Mouse (Mus musculus): ENCODE data around the gene Shisa2. TPM values are rescaled to one million over a fixed set of nuclear protein-coding genes. Genes with fewer than 3 reads are reported as not detected.

Gene Shisa2
- 18.4 and 22.8 TPM in 2 replicates for polyA plus RNA-seq (2015; fragmentation: Nextera tagmentation; extraction: Ambion mirVana)

DNA sequence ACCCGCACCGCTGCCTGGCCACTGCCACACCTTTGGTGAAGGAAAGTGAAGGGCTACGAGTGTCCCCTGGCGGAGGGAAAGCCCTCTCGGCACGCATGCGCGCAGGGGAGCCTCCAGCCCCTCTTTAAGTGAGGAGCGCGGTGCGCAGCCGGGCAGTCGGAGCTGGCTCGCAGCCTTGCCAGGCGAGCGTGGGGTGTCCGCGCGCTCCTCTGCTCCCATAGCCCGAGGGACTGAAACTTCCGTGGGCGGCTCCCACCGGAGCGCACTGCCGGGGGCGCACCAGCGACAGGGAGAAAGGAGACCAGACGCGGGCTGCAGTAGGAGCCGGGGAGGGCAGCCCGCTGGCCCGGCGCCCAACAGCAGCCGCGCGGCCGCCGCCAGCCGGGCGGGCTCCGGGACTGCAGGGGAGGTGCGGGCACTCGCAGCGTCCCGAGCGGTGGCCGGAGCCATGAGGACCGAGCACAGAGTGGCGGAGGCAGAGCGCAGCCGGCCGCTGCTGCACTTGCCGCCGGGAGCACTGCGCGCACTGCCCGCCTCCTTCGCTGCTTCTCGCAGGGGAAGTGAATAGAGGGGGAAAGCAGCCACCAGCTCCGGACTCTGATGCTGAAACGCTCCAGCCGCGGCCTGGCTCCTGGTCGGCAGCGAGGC, at the start of gene Shisa2:
TSS of gene Shisa2 (plus strand) at position 151 of the 648 bp plus-strand sequence.
- H3K4me3 ChIP-seq = peak within 1 kb of the TSS; percentile 62
- H3K36me3 ChIP-seq = no peaks in the 10 kb centered on the region
- no peaks in the 10 kb centered on the region for H3K9me3 ChIP-seq
- peak within 1 kb of the TSS; percentile 84 for H3K27ac ChIP-seq (replicated peaks)
- H3K4me1 ChIP-seq = peaks cover 44% of the 10 kb centered on the region
- peak within 1 kb of the TSS; percentile 65 for H3K9ac ChIP-seq (replicated peaks)
- peaks cover 6% of the 10 kb centered on the region for H3K27me3 ChIP-seq
- under 1% methylated on average over 60 of the region's 65 CpGs for WGBS
- ATAC-seq (replicated peaks) = peak; percentile 85
- peak within 1 kb of the TSS; percentile 86 for H3K4me2 ChIP-seq (replicated peaks)

DNA sequence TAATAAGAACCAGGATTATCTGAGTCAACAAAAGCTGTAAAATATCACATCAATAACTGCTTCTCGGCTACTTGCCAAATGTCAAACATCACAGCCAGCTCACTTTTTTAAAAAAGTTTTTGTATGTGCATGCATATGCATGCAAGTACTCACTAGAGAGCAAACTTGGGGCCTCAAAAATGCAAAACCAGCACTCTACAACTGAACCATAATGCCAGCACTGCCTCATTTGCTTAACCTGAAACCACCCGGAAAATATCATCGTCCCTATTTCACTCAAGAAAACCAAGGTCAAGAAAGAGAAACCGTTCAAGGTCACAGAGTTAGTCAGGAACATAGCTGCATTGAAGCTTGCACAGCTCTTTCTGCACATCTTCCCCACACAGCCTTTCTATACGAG, 48.7 kb upstream of the Shisa2 start:
- Histone ChIP-seq H3K36me3 (peaks cover 35% of the 10 kb centered on the region), H3K27ac (replicated peaks) (no peak overlapping the region), H3K27me3 (no peaks in the 10 kb centered on the region), H3K4me1 (no peaks in the 10 kb centered on the region), H3K4me3 (no peak overlapping the region), H3K9me3 (no peaks in the 10 kb centered on the region), H3K4me2 (replicated peaks) (no peak overlapping the region), H3K9ac (replicated peaks) (no peak overlapping the region)
- no peak for ATAC-seq (replicated peaks)
- 91% methylated on average over 5 of the region's 5 CpGs for WGBS

DNA sequence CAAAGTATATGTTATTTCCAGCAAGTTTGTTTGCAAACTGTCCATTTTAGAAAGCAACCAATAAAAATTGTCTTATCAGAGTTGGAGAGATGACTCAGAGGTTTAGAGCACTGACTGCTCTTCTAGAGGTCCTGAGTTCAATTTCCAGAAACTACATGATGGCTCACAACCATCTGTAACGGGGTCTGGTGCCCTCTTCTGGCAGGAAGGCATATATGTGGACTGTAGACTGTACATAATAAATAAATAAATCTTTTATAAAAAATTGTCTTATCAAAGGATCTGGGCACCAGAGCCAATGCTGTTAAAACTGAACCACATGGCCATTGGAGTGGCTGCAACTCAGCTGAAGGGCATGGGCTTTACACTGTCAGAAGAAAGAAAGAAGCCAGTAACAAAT, 34.5 kb upstream of the Shisa2 start:
- no peak for ATAC-seq (replicated peaks)
- peaks cover 49% of the 10 kb centered on the region for H3K36me3 ChIP-seq
- H3K27me3 ChIP-seq = no peaks in the 10 kb centered on the region
- 76% methylated on average over 1 of the region's 1 CpGs for WGBS
- no peaks in the 10 kb centered on the region for H3K9me3 ChIP-seq
- H3K9ac ChIP-seq (replicated peaks) = no peak overlapping the region
- no peak overlapping the region for H3K27ac ChIP-seq (replicated peaks)
- no peak overlapping the region for H3K4me3 ChIP-seq
- no peak overlapping the region for H3K4me2 ChIP-seq (replicated peaks)
- no peaks in the 10 kb centered on the region for H3K4me1 ChIP-seq

DNA sequence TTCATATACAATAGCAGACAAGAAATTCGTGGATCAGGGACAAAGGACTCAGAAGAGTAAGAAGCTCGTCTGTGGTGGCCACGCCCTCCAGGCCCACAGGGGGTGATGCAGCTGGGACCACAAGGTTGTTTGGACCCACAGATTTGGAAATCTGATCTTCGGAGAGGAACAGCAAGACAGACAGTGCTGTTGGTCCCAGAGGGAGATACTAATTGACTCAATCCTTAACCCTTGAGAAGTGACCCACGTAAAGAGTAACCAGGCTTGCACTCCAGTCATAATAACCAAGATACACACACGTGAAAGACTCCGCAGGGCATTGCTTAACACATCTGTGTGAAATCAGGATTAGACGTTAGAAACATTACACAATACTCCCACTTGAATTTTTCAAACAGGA, 33.2 kb upstream of the Shisa2 start:
- ATAC-seq (replicated peaks) = no peak
- 77% methylated on average over 8 of the region's 8 CpGs for WGBS
- Histone ChIP-seq H3K4me2 (replicated peaks) (no peak overlapping the region), H3K27ac (replicated peaks) (no peak overlapping the region), H3K9ac (replicated peaks) (no peak overlapping the region), H3K9me3 (no peaks in the 10 kb centered on the region), H3K27me3 (no peaks in the 10 kb centered on the region), H3K36me3 (peaks cover 36% of the 10 kb centered on the region), H3K4me3 (no peak overlapping the region), H3K4me1 (peaks cover 9% of the 10 kb centered on the region)

DNA sequence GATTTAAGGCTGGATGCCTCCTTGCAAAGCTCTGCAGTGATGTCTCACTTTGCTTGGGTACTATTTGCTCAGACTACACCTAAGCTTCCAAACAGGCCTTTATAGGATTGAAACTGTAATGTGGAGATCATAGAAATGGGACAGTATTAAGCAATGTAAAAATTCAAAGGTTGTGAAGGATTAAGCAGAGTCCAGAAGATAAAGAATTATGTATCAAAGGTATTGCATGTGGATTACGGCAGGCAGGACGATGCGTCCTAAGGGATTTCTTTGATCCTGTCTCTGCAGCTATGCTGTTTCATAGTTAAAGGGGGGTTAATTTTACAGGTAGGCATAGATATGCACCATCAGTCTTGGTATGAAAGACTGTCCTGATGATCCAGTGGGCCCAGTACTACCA, 32.5 kb upstream of the Shisa2 start:
- Histone ChIP-seq H3K36me3 (peaks cover 36% of the 10 kb centered on the region), H3K4me3 (no peak overlapping the region), H3K27ac (replicated peaks) (no peak overlapping the region), H3K4me2 (replicated peaks) (no peak overlapping the region), H3K9me3 (no peaks in the 10 kb centered on the region), H3K4me1 (peaks cover 12% of the 10 kb centered on the region), H3K27me3 (no peaks in the 10 kb centered on the region), H3K9ac (replicated peaks) (no peak overlapping the region)
- 95% methylated on average over 3 of the region's 3 CpGs for WGBS
- no peak for ATAC-seq (replicated peaks)

DNA sequence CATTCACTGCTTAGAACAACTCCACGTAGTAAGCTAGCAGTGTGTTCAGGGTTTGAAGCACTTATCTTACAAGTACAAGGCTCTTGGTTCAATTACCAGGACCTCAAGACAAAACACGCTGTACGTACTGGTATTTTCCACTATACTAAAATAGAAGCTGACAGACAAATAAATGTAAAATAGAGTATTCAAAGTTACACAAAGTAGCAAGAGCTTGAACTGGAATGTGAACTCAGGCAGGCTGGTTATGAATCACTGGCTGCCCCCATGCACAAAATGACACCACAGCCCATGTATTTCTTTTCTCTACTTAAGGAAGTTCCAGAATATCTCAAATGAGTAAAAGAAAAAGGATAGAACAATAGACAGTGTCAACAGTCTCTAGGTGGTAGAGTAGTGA, 30.1 kb upstream of the Shisa2 start:
- Histone ChIP-seq H3K4me1 (peaks cover 16% of the 10 kb centered on the region), H3K4me3 (no peak overlapping the region), H3K27ac (replicated peaks) (no peak overlapping the region), H3K9ac (replicated peaks) (no peak overlapping the region), H3K9me3 (no peaks in the 10 kb centered on the region), H3K36me3 (peaks cover 16% of the 10 kb centered on the region), H3K4me2 (replicated peaks) (no peak overlapping the region), H3K27me3 (no peaks in the 10 kb centered on the region)
- ATAC-seq (replicated peaks) = no peak
- WGBS = 90% methylated on average over 3 of the region's 3 CpGs

DNA sequence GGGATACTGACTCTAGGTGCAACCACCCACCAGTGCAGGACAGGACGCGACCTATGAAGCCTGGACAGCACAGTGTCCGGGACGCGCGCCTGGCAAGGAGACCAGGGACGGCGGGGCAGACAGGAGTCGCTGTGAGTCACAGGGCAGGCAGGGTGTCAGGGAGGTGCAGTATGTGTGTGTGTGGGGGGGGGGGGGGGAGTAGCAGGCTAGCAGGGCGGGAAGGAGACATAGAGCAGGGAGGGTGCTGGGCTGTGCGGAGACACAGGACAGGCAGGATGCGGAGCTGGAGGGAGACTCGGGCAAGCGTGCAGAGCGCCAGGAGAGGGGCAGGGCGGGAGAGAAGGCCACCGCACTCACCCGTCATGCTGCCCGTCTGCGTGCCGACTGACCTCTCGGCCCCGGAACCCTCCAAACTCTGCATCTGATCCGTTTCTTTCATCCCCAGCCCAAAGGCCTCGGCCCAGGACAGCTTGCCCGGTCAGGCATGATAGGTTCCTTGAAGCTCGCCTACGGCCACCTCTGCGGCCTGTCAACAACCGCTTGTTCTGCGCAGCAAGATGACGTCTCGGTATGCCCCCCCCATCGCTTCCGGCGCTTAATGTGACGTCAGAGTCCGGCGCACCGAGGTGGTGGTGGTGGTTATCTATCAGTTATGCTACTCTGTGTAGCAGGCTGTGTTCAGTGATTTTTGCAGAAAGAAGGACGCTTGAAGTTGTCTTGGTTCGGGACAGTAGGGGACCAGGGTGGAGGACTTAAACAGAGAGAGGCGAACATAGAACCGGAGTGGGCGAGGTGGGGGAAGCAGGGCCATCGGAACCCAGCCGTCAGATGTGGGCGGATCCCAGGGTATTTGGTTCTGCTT, 27.5 kb upstream of the Shisa2 start, which contains the start of gene Cdadc1:
TSS of gene Cdadc1 (minus strand) at position 562 of the 862 bp plus-strand sequence.
- peak; percentile 93 for ATAC-seq (replicated peaks)

DNA sequence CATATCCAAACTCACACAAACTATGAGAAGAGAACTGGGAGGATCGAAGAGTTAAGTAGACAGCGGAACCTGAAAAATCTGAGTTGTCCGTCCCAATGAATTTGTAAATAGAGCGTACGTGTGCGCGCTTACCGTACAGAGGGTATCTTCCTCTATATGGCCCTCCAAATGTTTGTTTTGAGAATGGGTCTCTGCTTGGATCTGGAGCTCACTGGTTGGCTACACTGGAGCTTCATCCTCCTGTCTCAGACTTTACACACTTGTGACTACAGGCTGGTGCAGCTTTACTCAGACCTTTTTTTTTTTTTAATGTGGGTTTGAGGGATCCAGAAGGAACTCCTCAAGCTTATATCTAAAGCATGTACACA, 26.9 kb upstream of the Shisa2 start:
- peaks cover 11% of the 10 kb centered on the region for H3K27me3 ChIP-seq
- peak overlapping the region; percentile 88 for H3K4me2 ChIP-seq (replicated peaks)
- H3K9me3 ChIP-seq = no peaks in the 10 kb centered on the region
- peaks cover 7% of the 10 kb centered on the region; the same call in 1 of the 2 replicates for H3K36me3 ChIP-seq
- peak overlapping the region; percentile 89 for H3K9ac ChIP-seq (replicated peaks)
- 5% methylated on average over 8 of the region's 8 CpGs for WGBS
- peak overlapping the region; percentile 77 for H3K27ac ChIP-seq (replicated peaks)
- peaks cover 16% of the 10 kb centered on the region for H3K4me1 ChIP-seq
- peak; percentile 49 for ATAC-seq (replicated peaks)
- peak overlapping the region; percentile 90 for H3K4me3 ChIP-seq

More for the DNA sequence above, 27.5 kb upstream of the Shisa2 start, which contains the start of gene Cdadc1:
- H3K9ac ChIP-seq (replicated peaks) = peak within 1 kb of the TSS; percentile 89
- H3K4me3 ChIP-seq = peak within 1 kb of the TSS; percentile 90
- no peaks in the 10 kb centered on the region for H3K9me3 ChIP-seq
- H3K4me1 ChIP-seq = peaks cover 16% of the 10 kb centered on the region
- H3K36me3 ChIP-seq = peaks cover 9% of the 10 kb centered on the region; the same call in 1 of the 2 replicates
- peak within 1 kb of the TSS; percentile 77 for H3K27ac ChIP-seq (replicated peaks)
- under 1% methylated on average over 48 of the region's 48 CpGs for WGBS
- peaks cover 5% of the 10 kb centered on the region for H3K27me3 ChIP-seq
- peak within 1 kb of the TSS; percentile 88 for H3K4me2 ChIP-seq (replicated peaks)

DNA sequence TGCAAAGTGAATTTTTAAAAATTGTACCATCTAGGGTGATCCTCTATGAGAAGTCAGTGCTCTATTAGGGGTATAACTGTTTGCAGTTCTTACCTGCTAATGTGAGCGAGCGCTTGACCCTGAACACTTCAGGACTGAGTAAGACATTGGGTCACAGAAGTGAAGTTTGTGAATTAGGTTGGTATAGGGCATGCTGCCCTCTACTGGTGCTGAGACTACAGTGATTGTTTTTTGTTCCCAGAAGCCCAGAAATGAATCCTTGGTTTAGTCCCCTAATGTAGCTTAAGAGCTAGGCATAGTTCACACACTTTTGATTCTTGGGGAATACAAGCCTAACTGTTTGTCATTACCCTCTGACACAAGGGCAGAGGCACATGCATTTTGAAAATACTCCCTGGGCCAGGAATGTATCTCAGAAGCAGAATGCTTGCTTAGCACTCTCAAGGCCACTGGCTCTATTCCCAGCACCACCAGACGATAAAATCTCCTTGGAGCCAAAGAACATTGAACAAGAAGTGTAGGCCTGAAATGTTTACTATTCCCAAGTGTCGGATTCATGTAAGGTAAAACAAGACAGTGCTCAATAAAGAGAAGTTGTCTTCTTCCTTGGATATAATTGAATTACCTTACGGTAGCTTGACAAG, 21.0 kb upstream of the Shisa2 start:
- H3K4me3 ChIP-seq = no peak overlapping the region
- H3K27ac ChIP-seq (replicated peaks) = no peak overlapping the region
- 70% methylated on average over 5 of the region's 5 CpGs for WGBS
- H3K4me1 ChIP-seq = no peaks in the 10 kb centered on the region
- H3K36me3 ChIP-seq = no peaks in the 10 kb centered on the region
- peaks cover 11% of the 10 kb centered on the region for H3K27me3 ChIP-seq
- no peak overlapping the region for H3K4me2 ChIP-seq (replicated peaks)
- no peak for ATAC-seq (replicated peaks)
- H3K9me3 ChIP-seq = no peaks in the 10 kb centered on the region
- no peak overlapping the region for H3K9ac ChIP-seq (replicated peaks)

DNA sequence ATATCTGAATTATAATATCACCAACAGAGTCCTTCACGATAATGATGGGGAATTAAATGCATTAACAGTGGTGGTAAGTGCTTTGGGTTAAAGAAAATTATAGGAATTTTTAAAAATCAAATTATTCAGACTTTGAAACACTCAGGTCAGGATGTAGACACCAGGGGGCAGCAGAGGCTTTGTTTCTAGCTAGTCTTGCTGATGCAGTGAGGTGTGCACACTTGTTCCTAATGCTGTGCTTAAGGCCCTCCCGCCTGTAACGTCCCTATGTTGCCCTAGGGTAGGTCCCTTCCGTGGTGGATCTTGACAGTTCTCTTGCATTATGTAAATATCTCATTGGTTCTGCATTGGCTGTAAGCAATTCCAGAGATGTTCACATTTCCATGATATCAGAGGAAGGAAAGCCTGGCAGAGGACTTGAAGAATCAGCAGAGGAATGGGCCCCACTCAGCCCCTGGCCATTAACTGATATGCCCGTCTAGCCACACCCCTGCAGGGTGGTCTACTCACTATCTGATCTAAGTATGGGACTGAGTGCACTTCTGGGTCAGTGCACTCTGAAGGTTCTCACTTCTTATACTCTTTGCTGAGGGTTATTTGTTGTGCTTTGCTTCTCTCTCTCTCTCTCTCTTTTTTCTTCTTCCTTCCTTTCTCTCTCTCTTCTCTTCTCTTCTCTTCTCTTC, 19.3 kb upstream of the Shisa2 start:
- Histone ChIP-seq H3K9me3 (no peaks in the 10 kb centered on the region), H3K4me3 (no peak overlapping the region), H3K27ac (replicated peaks) (no peak overlapping the region), H3K9ac (replicated peaks) (no peak overlapping the region), H3K36me3 (no peaks in the 10 kb centered on the region), H3K4me1 (no peaks in the 10 kb centered on the region), H3K4me2 (replicated peaks) (no peak overlapping the region), H3K27me3 (peaks cover 11% of the 10 kb centered on the region)
- 18% methylated on average over 5 of the region's 5 CpGs for WGBS
- ATAC-seq (replicated peaks) = peak; percentile 78

DNA sequence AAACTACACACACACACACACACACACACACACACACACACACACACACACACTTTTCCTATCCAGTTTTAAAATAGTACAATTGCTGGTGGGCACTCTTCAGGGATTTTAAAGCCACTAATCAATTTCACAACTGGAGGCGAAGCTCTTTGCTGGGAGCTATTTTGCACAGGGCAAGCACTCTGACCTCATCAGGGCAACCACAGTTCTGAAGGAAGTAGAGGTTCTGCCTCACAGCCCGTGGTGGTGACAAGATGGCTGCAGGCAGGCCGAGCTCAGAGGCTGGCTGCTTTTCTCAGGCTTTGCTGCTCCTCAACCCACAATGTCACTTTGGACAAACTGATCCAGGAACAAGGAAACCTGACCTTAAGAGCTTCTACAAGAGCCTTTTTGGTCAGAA, 18.1 kb upstream of the Shisa2 start:
- H3K9me3 ChIP-seq = no peaks in the 10 kb centered on the region
- H3K4me1 ChIP-seq = no peaks in the 10 kb centered on the region
- H3K27ac ChIP-seq (replicated peaks) = no peak overlapping the region
- H3K4me2 ChIP-seq (replicated peaks) = no peak overlapping the region
- 63% methylated on average over 3 of the region's 3 CpGs for WGBS
- no peak for ATAC-seq (replicated peaks)
- peaks cover 7% of the 10 kb centered on the region; the same call in 1 of the 2 replicates for H3K27me3 ChIP-seq
- no peaks in the 10 kb centered on the region for H3K36me3 ChIP-seq
- no peak overlapping the region for H3K4me3 ChIP-seq
- H3K9ac ChIP-seq (replicated peaks) = no peak overlapping the region
